Mouse (Mus musculus): ENCODE results near the gene Dohh.

Gene Dohh

DNA sequence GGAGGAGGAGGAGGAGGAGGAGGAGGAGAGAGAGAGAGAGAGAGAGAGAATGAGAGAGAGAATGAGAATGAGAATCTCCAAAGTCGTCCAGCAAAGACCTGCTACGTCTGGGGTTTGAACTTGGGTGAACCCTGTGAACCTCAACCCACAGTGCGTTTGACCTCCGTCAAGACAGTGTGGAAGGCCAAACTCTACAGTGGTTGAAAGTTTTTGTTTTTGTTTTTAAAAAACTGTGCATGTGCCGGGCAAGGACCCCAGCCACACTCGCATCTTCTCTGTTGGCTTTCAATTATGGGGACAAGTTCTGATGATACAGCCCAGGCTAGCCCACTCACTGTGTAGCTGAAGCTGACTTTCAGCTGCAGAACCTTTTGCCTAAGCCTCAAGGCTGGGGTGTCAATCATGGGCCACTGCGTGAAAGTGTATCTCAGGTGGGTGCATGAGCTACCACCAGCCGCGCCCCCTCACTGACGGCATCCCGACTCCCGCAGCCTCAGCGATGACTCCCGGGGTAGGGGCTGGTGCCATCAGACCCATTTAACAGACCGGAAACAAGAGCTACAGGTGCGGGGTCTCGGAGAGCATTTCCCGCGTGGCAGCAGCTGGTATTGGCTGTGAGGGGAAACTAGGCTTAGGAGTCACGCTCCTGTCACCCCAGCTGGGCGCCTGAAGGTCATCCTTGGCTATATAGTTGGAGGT is 48.1 kb downstream of the Dohh start:
- no peak for DNase-seq

DNA sequence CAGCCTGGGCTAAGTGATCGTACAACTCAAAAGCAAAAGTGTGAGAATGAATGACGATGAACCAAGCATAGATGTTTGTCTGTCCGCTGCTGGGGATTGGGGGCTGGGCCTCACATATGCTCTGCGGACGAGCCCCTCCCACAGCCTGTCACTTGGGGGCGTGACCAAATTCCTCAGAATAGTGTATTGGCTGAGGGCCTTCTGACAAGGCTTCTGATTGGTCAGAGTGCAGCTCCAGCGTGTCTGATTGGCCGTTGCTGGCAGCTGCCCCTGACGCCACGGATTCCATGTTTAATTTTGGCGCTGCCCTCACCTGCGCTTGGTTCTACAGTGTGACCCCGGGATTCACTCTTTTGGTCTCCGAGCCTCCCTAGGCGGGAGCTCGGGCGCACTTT is 48.6 kb downstream of the Dohh start:
- DNase-seq: peak; percentile 97

DNA sequence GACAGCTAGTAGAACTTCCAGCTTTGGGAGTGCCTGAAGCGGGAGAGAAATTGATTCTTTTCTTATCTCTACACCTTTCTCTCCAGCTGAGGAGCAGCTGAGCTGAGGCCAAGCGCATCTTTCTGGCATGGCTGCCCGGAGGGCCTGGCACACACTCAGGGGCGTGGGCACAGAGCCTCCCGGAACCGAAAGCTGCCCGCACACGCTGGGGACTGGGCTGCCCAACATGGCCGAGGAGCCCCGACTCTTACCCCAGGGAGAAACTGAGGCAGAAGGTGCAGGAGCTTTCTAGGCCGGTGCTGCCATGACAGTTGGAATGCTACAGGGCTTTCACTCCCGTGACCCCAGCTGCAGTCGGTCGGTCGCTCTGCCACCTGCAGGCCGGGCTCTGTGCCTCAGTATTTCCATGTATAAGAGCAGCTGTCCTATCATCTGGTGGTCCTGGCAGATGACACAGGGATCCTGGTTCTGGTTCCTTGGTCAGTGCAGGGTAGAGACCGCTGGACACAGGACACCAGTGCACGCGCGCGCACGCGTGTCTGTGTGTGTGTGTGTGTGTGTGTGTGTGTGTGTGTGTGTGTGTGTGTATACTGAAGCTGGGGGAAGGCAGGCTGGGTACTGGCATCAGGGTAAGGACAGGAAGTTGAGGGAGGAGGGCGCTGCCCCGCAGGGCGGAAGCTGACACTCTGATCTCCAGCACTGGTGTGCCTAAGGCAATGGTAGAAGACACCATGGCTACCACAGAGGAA is 49.5 kb downstream of the Dohh start:
- peak; percentile 59 for DNase-seq

DNA sequence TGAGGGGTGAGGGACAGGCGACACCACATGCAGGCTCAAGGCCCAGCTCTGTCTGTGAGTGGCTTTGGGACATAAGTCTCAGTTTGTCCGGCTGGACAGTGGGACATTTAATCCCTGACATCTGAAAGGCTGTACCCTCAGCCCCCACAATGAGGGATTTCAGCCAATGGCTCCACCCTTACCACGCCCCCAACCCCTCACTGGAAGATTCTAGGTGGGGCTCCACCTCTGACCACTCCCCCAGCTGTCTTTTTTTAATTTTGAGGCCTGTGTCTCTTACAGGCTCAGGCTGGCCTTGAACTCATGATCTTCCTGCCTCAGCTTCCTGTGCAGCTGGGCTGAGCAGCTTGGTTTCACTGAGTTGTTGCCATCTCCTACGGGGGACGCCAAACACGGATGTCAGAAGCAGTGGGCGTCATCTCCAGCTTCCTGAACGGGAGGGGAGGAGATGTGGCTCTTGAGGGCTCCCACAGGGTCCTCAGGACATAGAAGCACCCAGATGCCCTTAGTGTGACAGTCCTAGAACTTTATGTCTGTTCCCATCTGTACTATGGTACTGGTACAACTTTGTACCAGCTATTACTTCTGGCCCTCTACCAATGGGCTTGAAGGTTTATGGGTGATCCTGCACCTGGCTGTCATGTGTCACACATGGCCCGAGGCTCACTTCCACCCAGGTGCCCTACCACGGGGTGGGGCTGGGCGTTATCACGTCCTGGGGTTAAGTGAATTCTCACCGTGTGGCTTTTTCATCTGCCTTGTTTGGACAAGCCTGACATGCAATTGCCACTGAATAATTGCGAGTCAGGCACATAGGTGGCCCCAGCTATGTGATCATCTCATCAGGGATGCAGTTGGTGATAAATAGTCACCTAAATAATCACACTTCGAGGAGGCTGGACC is 50.4 kb downstream of the Dohh start:
- no peak for DNase-seq

DNA sequence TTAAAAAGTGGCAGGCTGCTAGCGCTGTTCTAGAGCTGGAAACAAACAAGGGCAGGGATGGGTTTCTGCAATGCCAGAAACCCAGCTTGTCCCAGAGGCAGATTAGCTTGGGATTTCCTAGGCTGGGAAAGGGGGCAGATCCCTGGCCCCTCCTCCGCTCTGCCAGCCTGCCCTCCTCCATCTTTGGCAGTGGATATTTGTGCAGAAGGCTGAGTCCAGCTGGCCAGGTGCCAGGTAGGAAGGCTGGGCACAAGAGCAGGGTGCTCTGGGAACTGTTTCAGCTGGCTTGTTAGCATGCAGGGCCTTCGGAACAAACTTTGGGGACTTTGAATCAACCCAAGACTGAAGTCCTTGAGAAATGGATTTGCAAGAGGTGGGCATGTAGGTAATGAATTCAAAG is 51.2 kb downstream of the Dohh start:
- DNase-seq: peak; percentile 87

All from layer of hippocampus, adult 9-11 months (tissue).